In the genomic region with DNA sequence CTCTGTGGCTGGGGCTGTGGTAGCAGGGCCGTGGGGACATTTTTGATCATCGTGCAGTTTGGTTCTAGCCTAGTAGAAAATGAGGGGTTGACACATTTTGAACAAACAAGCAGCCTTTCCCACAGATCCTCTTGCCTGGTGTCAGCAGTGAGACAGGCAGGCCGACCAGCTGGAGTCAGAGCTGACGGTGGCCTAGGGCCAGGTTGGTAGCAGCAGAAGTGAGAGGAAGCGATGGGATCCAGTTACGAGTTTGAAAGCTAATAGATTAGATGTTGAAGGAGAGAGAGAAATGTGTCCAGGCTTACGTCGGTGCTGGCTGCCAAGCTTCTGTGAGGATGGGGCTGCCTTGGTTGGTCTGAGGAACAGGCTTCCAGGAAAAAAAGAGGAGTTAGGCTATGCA, we compare ENCODE assay signal across 13 mouse cellular contexts.
A peak's percentile ranks its signal among the peaks of the same experiment; 100 is the strongest.
DNase-seq lines count a peak whose midpoint lies in the region; ATAC-seq and TF ChIP-seq lines count a peak whose summit lies in the region.
"Had no signal": no experiment of that assay in that cellular context is flagged by ENCODE, and none has a peak within 500 bp of the region (broad histone marks: within the 10 kb centered on the region; RNA-seq: fewer than 3 reads in every experiment).

No protein-coding gene starts in this region.

- 0 out of 2 replicates have a peak, but pooled peaks cover 3% of the 10 kb centered on the region for H3K27me3 ChIP-seq in forebrain, embryonic 16.5 days (replicated peaks; ENCODE audit: control insufficient read depth, insufficient read depth, low read length)
- H3K27me3 ChIP-seq: lung, embryonic 15.5 days had no signal

- H3K9me3 ChIP-seq in forebrain, embryonic 16.5 days (ENCODE audit: control insufficient read depth, low read length), result no peaks in the 10 kb centered on the region
- H3K9me3 ChIP-seq: limb, embryonic 10.5 days; lung, embryonic 15.5 days; midbrain, embryonic 13.5 days had no signal

- H3K4me3 ChIP-seq in gastrocnemius, adult 2 months, result no peak overlapping the region
- no peak overlapping the region for H3K4me3 ChIP-seq in forebrain, embryonic 16.5 days (replicated peaks; ENCODE audit: low read length)
- H3K4me3 ChIP-seq: limb, embryonic 10.5 days; lung, embryonic 15.5 days; midbrain, embryonic 13.5 days had no signal

- no peak overlapping the region for H3K27ac ChIP-seq in gastrocnemius, adult 2 months
- peak overlapping the region; percentile 71 for H3K27ac ChIP-seq in forebrain, embryonic 16.5 days (ENCODE audit: low read length)
- H3K27ac ChIP-seq: limb, embryonic 10.5 days; lung, embryonic 15.5 days; midbrain, embryonic 13.5 days had no signal

- no peaks in the 10 kb centered on the region for H3K36me3 ChIP-seq in forebrain, embryonic 16.5 days (ENCODE audit: control insufficient read depth, insufficient read depth)
- H3K36me3 ChIP-seq: limb, embryonic 10.5 days; lung, embryonic 15.5 days; midbrain, embryonic 13.5 days had no signal

- peak; percentile 82 for ATAC-seq in forebrain, embryonic 16.5 days
- ATAC-seq: midbrain, embryonic 13.5 days had no signal

- no peak overlapping the region for H3K4me2 ChIP-seq in forebrain, embryonic 16.5 days (ENCODE audit: low read length)
- H3K4me2 ChIP-seq: lung, embryonic 15.5 days; midbrain, embryonic 13.5 days had no signal

- TF ChIP-seq CTCF in gastrocnemius, adult 2 months (IDR thresholded peaks at IDR 0.05), result no peak

- 31% methylated on average over 8 of the region's 8 CpGs for WGBS in forebrain, embryonic 16.5 days

- intact Hi-C loops in gastrocnemius, adult 2 months (cut with DNase I), result no loop called here

- peaks cover 25% of the 10 kb centered on the region for H3K4me1 ChIP-seq in forebrain, embryonic 16.5 days (replicated peaks; ENCODE audit: control insufficient read depth, insufficient read depth, low read length)
- H3K4me1 ChIP-seq: limb, embryonic 10.5 days; lung, embryonic 15.5 days had no signal

- H3K9ac ChIP-seq in forebrain, embryonic 16.5 days (replicated peaks; ENCODE audit: low read depth, low read length), result peak overlapping the region; percentile 1; the same call in 1 of the 2 replicates
- H3K9ac ChIP-seq: lung, embryonic 15.5 days; midbrain, embryonic 13.5 days had no signal

- peak; percentile 21 for DNase-seq in gastrocnemius, adult 2 months
- DNase-seq in gastrocnemius, adult 8-10 months (ENCODE audit: low spot score in 2 of 2), result no peak
- peak; percentile 2 for DNase-seq in right cerebral cortex, adult 18-20 months
- DNase-seq in right cerebral cortex, postnatal 14 days, result no peak
- peak; percentile 11 for DNase-seq in telencephalon, adult 2 months (ENCODE audit: low read depth, low spot score)
- no peak for DNase-seq in thymus, adult 18-20 months
- no peak for DNase-seq in heart, adult 9 months (ENCODE audit: low spot score in 2 of 2)
- DNase-seq: adrenal gland, postnatal 25 days; kidney, adult 18-20 months had no signal

Comparison
In these comparisons a context has a peak if more than half of its experiments do, and no peak if none do; other contexts are left out.
1. DNase-seq: peak in gastrocnemius, adult 2 months (single experiment), right cerebral cortex, adult 18-20 months (single experiment) and telencephalon, adult 2 months (single experiment); none in gastrocnemius, adult 8-10 months (0 of 2), right cerebral cortex, postnatal 14 days (single experiment), thymus, adult 18-20 months (0 of 2) and heart, adult 9 months (0 of 2).